Mouse (Mus musculus) liver, postnatal 0 days (tissue): ENCODE measurements at regions not wholly inside any gene's neighbourhood (a gene's known extent, or its start where the extent isn't known, plus 50 kb on each side); places are given as distances from the start of the nearest gene placed in this dataset.

Experiments
- ATAC-seq: fragments of 200-750 bp; cut with Nextera tagmentation; 2 replicates; pipeline ENCODE4 v1.8.0; 2017; ENCODE audit warnings: mild to moderate bottlenecking, moderate library complexity
- DNase-seq: peaks from one replicate; pipeline ENCODE4 v3.0.0-alpha.2; 2016
- H3K27ac ChIP-seq: fragments of 300-500 bp; sonication (generic); 2 replicates; pipeline ENCODE4 v1.5.1; 2014; ENCODE audit warnings: antibody characterized with exemption, moderate library complexity, mild to moderate bottlenecking, low read depth
- H3K27me3 ChIP-seq: fragments of 300-500 bp; sonication (generic); 2 replicates; pipeline ENCODE4 v1.6.1; 2014; ENCODE audit warnings: low read length, control low read depth, mixed read lengths; ENCODE audit not compliant: insufficient read depth
- H3K36me3 ChIP-seq: fragments of 300-500 bp; sonication (generic); replicated peaks from 2 replicates; pipeline ENCODE4 v1.6.1; 2014; ENCODE audit warnings: mild to moderate bottlenecking, control low read depth, low read length, moderate library complexity, mixed read lengths; ENCODE audit not compliant: insufficient read depth
- H3K4me1 ChIP-seq: fragments of 300-500 bp; sonication (generic); 2 replicates; pipeline ENCODE4 v1.6.1; 2014; ENCODE audit warnings: antibody characterized with exemption, mild to moderate bottlenecking, control low read depth; ENCODE audit not compliant: insufficient read depth
- H3K4me2 ChIP-seq: fragments of 300-500 bp; sonication (generic); 2 replicates; pipeline ENCODE4 v1.6.1; 2014; ENCODE audit warnings: low read depth, mild to moderate bottlenecking, low read length, moderate library complexity, mixed read lengths
- H3K4me3 ChIP-seq: fragments of 300-500 bp; sonication (generic); 2 replicates; pipeline ENCODE4 v1.5.1; 2014; ENCODE audit warnings: low read depth, low read length
- H3K9ac ChIP-seq: fragments of 300-500 bp; sonication (generic); replicated peaks from 2 replicates; pipeline ENCODE4 v1.6.1; 2014; ENCODE audit warnings: mild to moderate bottlenecking, moderate library complexity
- H3K9me3 ChIP-seq: fragments of 300-500 bp; sonication (generic); 2 replicates; pipeline ENCODE4 v1.6.1; 2016; ENCODE audit warnings: mild to moderate bottlenecking, control low read depth, low read length, mixed read lengths
- CTCF ChIP-seq: sonication (generic); IDR thresholded peaks from 2 replicates; pipeline ENCODE4 v1.5.1; 2016; ENCODE audit warnings: antibody characterized with exemption, low read depth
- EP300 ChIP-seq: IDR thresholded peaks from 2 replicates; pipeline ENCODE4 v1.6.1; 2016; ENCODE audit warnings: antibody characterized with exemption, low read depth, mild to moderate bottlenecking
- WGBS: fragments of 180-500 bp; shearing (Covaris S2); extraction: QIAGEN DNeasy Blood & Tissue Kit; methylation state at CpG from one replicate; pipeline ENCODE4 v1.1.7; 2014; ENCODE audit not compliant: insufficient replicate concordance; 5-methylcytosine and 5-hydroxymethylcytosine counted together

GRCm38 (mm10) chr5:118436474-118437306 is 123.8 kb upstream of the Med13l start:
- Histone ChIP-seq H3K9me3 (no peaks in the 10 kb centered on the region), H3K4me2 (peak overlapping the region; percentile 40; the same call in 1 of the 2 replicates), H3K9ac (no peak overlapping the region), H3K4me3 (no peak overlapping the region), H3K27ac (no peak overlapping the region), H3K4me1 (no peaks in the 10 kb centered on the region), H3K36me3 (no peaks in the 10 kb centered on the region), H3K27me3 (peaks cover 20% of the 10 kb centered on the region)
- DNase-seq = no peak
- 21% methylated on average over 20 of the region's 22 CpGs for WGBS
- no peak for ATAC-seq
- TF ChIP-seq EP300 = no peak
- TF ChIP-seq CTCF = no peak

DNA sequence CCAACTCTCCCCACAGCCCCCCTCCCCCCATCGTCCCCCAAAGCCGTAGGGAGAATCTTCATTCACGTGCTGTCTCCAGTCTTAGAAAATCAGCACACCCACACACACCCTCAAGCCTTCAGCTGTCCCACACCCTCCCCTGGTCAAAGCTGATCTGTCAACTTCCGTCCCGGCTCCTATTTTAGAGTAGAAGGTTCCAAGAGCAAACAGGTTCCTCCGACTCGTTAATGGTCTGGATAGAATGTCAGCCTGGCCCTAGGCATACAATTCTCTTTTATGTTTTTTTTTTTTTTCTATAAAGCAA is 123.2 kb upstream of the Med13l start:
- Histone ChIP-seq H3K4me2 (no peak overlapping the region), H3K4me1 (no peaks in the 10 kb centered on the region), H3K27me3 (peaks cover 20% of the 10 kb centered on the region), H3K4me3 (no peak overlapping the region), H3K9me3 (no peaks in the 10 kb centered on the region), H3K9ac (no peak overlapping the region), H3K36me3 (no peaks in the 10 kb centered on the region), H3K27ac (no peak overlapping the region)
- no peak for TF ChIP-seq EP300
- TF ChIP-seq CTCF = no peak
- no peak for ATAC-seq
- WGBS = 50% methylated on average over 7 of the region's 7 CpGs
- DNase-seq = no peak

DNA sequence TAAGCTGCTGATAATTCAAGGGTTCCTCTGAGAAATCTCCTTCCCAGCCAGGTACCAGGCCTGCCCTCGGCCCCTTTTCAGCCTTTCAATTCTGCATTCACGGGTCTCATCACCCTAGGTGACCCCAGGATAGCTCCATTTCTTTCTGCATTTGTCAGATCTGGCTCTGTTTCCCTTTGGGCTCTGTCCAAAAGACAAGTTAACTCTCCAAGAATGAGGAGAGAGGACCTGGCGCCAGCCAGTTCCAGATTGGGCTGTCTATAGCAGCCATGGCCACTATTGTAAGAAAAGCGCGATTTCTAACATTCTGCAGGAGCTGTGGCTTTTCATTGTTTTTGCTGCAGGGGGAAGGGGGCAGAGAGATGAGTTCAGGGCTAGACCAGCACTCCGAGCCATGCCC is 122.5 kb upstream of the Med13l start:
- DNase-seq = no peak
- WGBS = 74% methylated on average over 6 of the region's 6 CpGs
- H3K27me3 ChIP-seq = peaks cover 20% of the 10 kb centered on the region

DNA sequence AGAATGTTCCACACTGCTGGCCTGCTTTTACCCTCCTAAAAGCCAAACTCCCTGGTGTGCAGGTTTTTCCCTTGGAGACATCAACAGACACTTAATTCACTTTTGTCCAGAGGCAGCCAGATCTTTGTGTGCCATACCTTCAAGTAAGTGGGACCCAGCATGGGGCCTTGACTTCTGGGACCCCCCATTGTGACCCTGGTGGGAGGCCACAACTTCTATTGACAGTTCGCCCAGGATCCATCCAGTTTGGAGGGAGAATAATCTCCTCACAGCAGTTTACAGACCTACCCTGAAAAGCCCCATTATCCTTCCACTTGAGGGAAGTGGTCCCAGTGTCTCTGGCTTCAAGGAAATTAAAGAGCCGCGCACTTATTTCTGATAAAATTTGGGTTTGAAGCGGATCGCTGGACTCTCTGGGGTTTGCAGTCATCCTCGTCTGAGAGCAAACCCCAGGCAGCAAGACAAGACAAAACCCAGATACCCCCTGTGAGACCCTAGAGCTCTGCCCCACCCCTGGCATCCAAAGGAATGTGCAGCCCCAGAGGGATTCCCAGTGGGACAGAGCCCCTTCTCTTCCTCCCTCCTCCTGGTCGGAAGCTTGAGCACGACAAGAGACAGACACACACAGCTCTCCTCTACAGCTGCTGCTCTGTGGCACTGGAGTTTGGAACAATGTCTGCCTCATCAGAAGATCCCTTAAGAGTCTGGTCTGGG is 115.8 kb upstream of the Med13l start:
- Histone ChIP-seq H3K9me3 (no peaks in the 10 kb centered on the region), H3K4me1 (peaks cover 4% of the 10 kb centered on the region; the same call in 1 of the 2 replicates), H3K27ac (no peak overlapping the region), H3K9ac (no peak overlapping the region), H3K36me3 (no peaks in the 10 kb centered on the region), H3K4me3 (no peak overlapping the region), H3K27me3 (no peaks in the 10 kb centered on the region), H3K4me2 (no peak overlapping the region)
- DNase-seq (no peak), ATAC-seq (no peak)
- WGBS = 63% methylated on average over 7 of the region's 8 CpGs
- TF ChIP-seq CTCF (no peak), EP300 (no peak)

More for the DNA sequence above, 122.5 kb upstream of the Med13l start:
- Histone ChIP-seq H3K4me3 (no peak overlapping the region), H3K9ac (no peak overlapping the region), H3K9me3 (no peaks in the 10 kb centered on the region), H3K36me3 (no peaks in the 10 kb centered on the region), H3K27ac (no peak overlapping the region), H3K4me1 (no peaks in the 10 kb centered on the region), H3K4me2 (no peak overlapping the region)
- TF ChIP-seq CTCF (no peak), EP300 (no peak)
- no peak for ATAC-seq

GRCm38 (mm10) chr5:118445252-118445987 is 115.1 kb upstream of the Med13l start:
- H3K27ac ChIP-seq = no peak overlapping the region

DNA sequence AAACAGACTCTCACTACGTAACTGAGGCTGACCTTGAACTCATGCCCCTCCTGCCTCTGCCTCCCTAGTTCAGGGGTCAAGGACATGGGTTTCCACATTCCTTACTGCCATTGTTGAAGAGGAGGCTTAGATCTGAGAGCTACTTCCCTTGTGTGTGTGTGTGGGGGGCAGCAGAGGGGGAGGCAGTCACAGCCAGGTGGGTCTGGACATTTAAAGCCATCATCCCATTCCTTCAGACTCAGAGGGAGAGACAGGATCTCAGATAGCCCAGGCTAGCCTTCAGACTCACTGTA is 114.5 kb upstream of the Med13l start:
- WGBS = 76% methylated on average over 1 of the region's 1 CpGs
- TF ChIP-seq EP300 (no peak), CTCF (no peak)
- H3K9me3 ChIP-seq = no peaks in the 10 kb centered on the region
- DNase-seq (no peak), ATAC-seq (no peak)
- H3K27me3 ChIP-seq = no peaks in the 10 kb centered on the region
- H3K36me3 ChIP-seq = no peaks in the 10 kb centered on the region
- H3K9ac ChIP-seq = no peak overlapping the region
- no peak overlapping the region for H3K4me2 ChIP-seq
- no peak overlapping the region for H3K27ac ChIP-seq
- H3K4me1 ChIP-seq = peaks cover 4% of the 10 kb centered on the region; the same call in 1 of the 2 replicates
- no peak overlapping the region for H3K4me3 ChIP-seq

More at GRCm38 (mm10) chr5:118445252-118445987, 115.1 kb upstream of the Med13l start:
- Histone ChIP-seq H3K36me3 (no peaks in the 10 kb centered on the region), H3K9me3 (no peaks in the 10 kb centered on the region), H3K4me1 (peaks cover 4% of the 10 kb centered on the region; the same call in 1 of the 2 replicates), H3K4me2 (no peak overlapping the region), H3K9ac (no peak overlapping the region), H3K4me3 (no peak overlapping the region), H3K27me3 (no peaks in the 10 kb centered on the region)
- WGBS = 68% methylated on average over 10 of the region's 10 CpGs
- DNase-seq (no peak), ATAC-seq (no peak)
- TF ChIP-seq CTCF = no peak
- TF ChIP-seq EP300 = no peak
